Mouse (Mus musculus) liver, embryonic 15.5 days (tissue): ENCODE results near the gene Dhx58. TPM values are rescaled to one million over a fixed set of nuclear protein-coding genes. Genes with fewer than 3 reads are reported as not detected.
A peak's percentile ranks its signal among the peaks of the same experiment; 100 is the strongest.

Experiments
- ATAC-seq: fragments of 200-750 bp; cut with Nextera tagmentation; 2 replicates; pipeline ENCODE4 v1.8.0; 2017; ENCODE audit warnings: moderate number of reproducible peaks, mild to moderate bottlenecking, moderate library complexity; ENCODE audit not compliant: insufficient read depth
- H3K27ac ChIP-seq: fragments of 300-500 bp; sonication (generic); replicated peaks from 2 replicates; pipeline ENCODE4 v1.5.1; 2015; ENCODE audit warnings: mild to moderate bottlenecking, inconsistent platforms
- H3K27me3 ChIP-seq: fragments of 300-500 bp; sonication (generic); 2 replicates; pipeline ENCODE4 v1.6.1; 2015; ENCODE audit warnings: mild to moderate bottlenecking, inconsistent platforms
- H3K36me3 ChIP-seq: fragments of 300-500 bp; sonication (generic); replicated peaks from 2 replicates; pipeline ENCODE4 v1.6.1; 2015; ENCODE audit warnings: moderate library complexity, mild to moderate bottlenecking, inconsistent platforms
- H3K4me1 ChIP-seq: fragments of 300-500 bp; sonication (generic); replicated peaks from 2 replicates; pipeline ENCODE4 v1.6.1; 2015; ENCODE audit warnings: inconsistent platforms
- H3K4me2 ChIP-seq: fragments of 300-500 bp; sonication (generic); 2 replicates; pipeline ENCODE4 v1.6.1; 2015; ENCODE audit warnings: moderate library complexity, mild to moderate bottlenecking, inconsistent platforms
- H3K4me3 ChIP-seq: fragments of 300-500 bp; sonication (generic); replicated peaks from 2 replicates; pipeline ENCODE4 v1.5.1; 2015; ENCODE audit warnings: mild to moderate bottlenecking, inconsistent platforms
- H3K9ac ChIP-seq: fragments of 300-500 bp; sonication (generic); 2 replicates; pipeline ENCODE4 v1.6.1; 2015; ENCODE audit warnings: moderate library complexity, mild to moderate bottlenecking, inconsistent platforms
- H3K9me3 ChIP-seq: fragments of 300-500 bp; sonication (generic); replicated peaks from 2 replicates; pipeline ENCODE4 v1.6.1; 2016; ENCODE audit warnings: inconsistent platforms
- WGBS: fragments of 180-500 bp; shearing (Covaris S2); methylation state at CpG from one replicate; pipeline ENCODE4 v1.1.7; 2015; ENCODE audit warnings: mixed read lengths; ENCODE audit not compliant: insufficient replicate concordance; 5-methylcytosine and 5-hydroxymethylcytosine counted together
- polyA plus RNA-seq: library from polyadenylated mRNA; unstranded; fragments of >200 nt; fragmentation: Nextera tagmentation; extraction: Ambion mirVana; gene quantifications from 2 replicates; pipeline ENCODE4 v1.2.1, GENCODE M21; 2015

The Dhx58 gene
- polyA plus RNA-seq = 2.7 and 2.8 TPM in 2 replicates

DNA sequence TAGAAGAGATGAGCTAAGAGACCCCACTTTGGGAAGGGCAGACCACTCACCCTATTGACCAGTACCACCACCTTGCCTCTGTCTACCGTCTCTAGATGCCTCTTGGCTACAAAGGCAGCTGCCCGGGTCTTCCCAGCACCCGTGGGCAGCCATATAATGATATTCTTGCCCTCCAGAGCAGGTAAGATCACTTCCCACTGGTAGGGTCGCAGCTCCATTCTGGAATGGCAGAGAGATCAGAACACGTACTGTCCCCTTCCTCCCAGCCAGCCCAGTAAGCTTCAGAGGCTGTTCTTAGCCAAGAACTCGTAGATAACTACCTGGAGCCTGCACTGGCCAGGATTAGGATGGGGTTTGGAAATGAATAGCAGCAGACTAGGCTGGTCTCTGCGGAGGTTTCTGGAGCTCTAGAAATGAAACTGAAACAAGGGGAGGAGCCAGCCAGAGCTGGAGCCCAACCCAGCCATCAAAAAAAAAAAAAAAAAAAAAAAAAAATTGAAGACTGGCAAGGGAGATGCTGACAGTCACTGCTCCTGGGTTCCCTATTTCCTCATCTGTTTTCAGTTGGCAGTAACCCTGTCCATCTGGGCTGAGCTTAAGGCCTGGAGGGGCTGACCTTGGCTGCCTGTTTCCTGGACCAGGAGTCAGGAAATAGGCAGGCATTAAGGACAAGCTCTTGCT is at the start of gene Dhx58:
Gene Dhx58 (minus strand): TSS at position 421 of the 681 bp plus-strand sequence.
- Histone ChIP-seq H3K36me3 (peaks cover 41% of the 10 kb centered on the region), H3K9ac (peak within 1 kb of the TSS; percentile 39; the same call in 1 of the 2 replicates), H3K4me3 (peak within 1 kb of the TSS; percentile 49), H3K4me1 (peaks cover 41% of the 10 kb centered on the region), H3K4me2 (peak within 1 kb of the TSS; percentile 63), H3K27me3 (no peaks in the 10 kb centered on the region), H3K9me3 (no peaks in the 10 kb centered on the region), H3K27ac (0 out of 2 replicates have a peak within 1 kb of the TSS, but pooled peaks have one; percentile 14)
- WGBS = 48% methylated on average over 7 of the region's 7 CpGs
- no peak for ATAC-seq

DNA sequence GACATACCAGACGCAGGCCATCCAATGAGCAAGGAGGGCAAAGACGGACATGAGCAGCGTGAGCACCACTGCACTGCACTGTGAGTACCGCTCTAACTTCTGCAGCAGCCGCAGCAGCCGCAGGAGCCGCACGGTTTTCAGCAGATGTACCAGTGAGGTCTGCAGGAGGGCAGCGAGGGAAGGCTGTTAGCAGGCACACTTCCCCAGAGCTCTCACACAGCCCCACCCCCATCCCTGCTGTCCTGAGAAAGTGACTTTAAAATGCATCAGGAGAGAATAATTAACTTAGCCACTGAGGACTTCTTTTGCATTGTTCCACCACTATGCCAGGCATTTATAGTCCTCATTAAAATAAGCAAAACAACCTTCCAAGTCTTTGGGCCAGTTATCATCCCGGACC is 48.2 kb upstream of the Dhx58 start:
- Histone ChIP-seq H3K9me3 (no peaks in the 10 kb centered on the region), H3K36me3 (no peaks in the 10 kb centered on the region), H3K4me2 (no peak overlapping the region), H3K4me3 (no peak overlapping the region), H3K4me1 (peaks cover 4% of the 10 kb centered on the region), H3K27ac (no peak overlapping the region), H3K27me3 (peaks cover 89% of the 10 kb centered on the region), H3K9ac (no peak overlapping the region)
- 40% methylated on average over 10 of the region's 10 CpGs for WGBS
- ATAC-seq = no peak

DNA sequence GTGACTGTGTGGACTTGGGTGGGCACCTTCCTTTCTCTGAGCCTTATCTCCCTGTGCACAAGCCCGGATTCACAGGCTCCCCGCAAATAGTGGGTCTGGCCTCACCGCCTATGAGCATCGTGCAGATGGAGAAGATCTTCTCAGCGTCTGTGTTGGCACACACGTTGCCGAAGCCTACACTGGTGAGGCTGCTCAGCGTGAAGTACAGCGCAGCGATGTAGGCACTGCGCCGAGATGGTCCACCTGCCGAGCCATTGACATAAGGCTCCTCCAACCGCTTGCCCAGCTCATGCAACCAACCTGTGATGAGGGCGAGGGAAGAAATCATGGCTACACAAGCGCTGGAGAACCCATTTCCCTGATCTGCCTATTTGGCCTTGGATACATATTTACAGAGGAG is 46.1 kb upstream of the Dhx58 start:
- no peak overlapping the region for H3K4me3 ChIP-seq
- no peak overlapping the region for H3K4me2 ChIP-seq
- H3K4me1 ChIP-seq = peaks cover 16% of the 10 kb centered on the region
- no peak for ATAC-seq
- H3K9me3 ChIP-seq = no peaks in the 10 kb centered on the region
- H3K9ac ChIP-seq = no peak overlapping the region
- no peaks in the 10 kb centered on the region for H3K36me3 ChIP-seq
- H3K27ac ChIP-seq = no peak overlapping the region
- H3K27me3 ChIP-seq = peaks cover 81% of the 10 kb centered on the region
- 71% methylated on average over 16 of the region's 16 CpGs for WGBS

DNA sequence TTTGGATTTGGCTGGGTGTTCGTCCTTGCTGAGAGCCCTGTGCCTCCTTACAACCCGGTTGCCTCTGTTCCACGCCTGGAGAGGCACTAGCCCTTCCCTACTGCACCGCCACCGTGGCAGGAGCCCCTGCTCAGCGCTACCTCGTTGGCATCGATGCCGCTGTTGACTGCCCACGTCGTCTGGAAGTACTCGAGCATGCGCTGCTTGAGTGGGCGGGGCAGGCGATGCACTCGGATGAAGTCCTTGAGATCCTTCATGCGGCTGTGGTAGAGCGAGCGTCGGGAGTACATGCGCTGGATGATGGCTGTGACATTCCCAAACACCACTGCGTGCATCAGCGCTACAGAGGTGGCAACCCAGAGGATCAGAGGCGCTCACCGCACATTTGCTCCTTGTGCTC is 45.4 kb upstream of the Dhx58 start:
- ATAC-seq = no peak

DNA sequence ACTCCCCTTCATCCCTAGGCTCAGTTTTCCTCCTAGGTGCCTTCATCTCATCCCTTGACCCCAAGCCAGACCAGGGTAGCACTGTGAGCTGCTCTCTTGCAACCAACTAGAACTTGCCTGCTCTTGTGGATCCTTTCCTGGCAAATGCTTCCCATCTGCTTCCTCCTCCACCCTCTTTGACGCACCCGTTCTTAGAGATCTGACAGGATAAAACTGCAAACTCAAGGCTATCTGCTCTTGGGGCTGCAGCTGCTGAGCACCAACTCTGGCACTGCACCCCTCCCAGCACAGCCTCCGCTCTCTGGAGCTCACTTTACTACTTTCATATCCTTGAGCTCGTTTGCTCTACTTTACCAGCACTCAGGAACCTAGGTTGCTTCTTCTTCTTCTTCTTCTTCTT is 44.5 kb upstream of the Dhx58 start:
- H3K4me2 ChIP-seq = no peak overlapping the region
- peaks cover 74% of the 10 kb centered on the region for H3K27me3 ChIP-seq
- no peak overlapping the region for H3K4me3 ChIP-seq
- no peaks in the 10 kb centered on the region for H3K9me3 ChIP-seq
- WGBS = 28% methylated on average over 4 of the region's 4 CpGs
- H3K36me3 ChIP-seq = no peaks in the 10 kb centered on the region
- H3K27ac ChIP-seq = no peak overlapping the region
- no peak for ATAC-seq
- peaks cover 16% of the 10 kb centered on the region for H3K4me1 ChIP-seq
- no peak overlapping the region for H3K9ac ChIP-seq

More for the DNA sequence above, 45.4 kb upstream of the Dhx58 start:
- Histone ChIP-seq H3K36me3 (no peaks in the 10 kb centered on the region), H3K4me2 (no peak overlapping the region), H3K9ac (no peak overlapping the region), H3K27ac (no peak overlapping the region), H3K4me3 (no peak overlapping the region), H3K4me1 (peaks cover 16% of the 10 kb centered on the region), H3K27me3 (peaks cover 81% of the 10 kb centered on the region), H3K9me3 (no peaks in the 10 kb centered on the region)
- 41% methylated on average over 25 of the region's 25 CpGs for WGBS

DNA sequence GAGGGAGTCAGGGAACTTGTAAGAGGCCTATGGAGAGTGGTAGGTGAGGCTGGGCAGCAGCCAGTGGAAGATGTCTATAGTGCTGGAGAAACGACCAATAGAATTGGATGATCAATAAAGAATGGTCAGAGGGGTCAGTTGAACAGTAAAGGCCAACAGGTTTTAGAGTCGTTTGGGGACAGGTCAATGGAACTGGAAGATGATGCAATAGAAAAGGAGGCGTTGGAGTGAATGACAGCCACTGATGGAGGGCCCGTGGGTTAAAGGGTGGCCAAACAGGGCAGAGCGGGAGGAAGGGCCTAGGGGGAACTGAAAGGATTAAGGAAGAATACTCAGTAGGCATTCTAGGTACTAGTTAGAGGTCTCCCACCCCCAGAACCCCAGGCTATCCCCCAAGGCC is 43.0 kb upstream of the Dhx58 start:
- peaks cover 61% of the 10 kb centered on the region for H3K27me3 ChIP-seq
- H3K36me3 ChIP-seq = no peaks in the 10 kb centered on the region
- 47% methylated on average over 5 of the region's 5 CpGs for WGBS
- no peak overlapping the region for H3K9ac ChIP-seq
- no peak overlapping the region for H3K27ac ChIP-seq
- ATAC-seq = peak; percentile 59; the same call in 1 of the 2 replicates
- H3K4me3 ChIP-seq = no peak overlapping the region
- peaks cover 16% of the 10 kb centered on the region for H3K4me1 ChIP-seq
- H3K9me3 ChIP-seq = no peaks in the 10 kb centered on the region
- H3K4me2 ChIP-seq = no peak overlapping the region

DNA sequence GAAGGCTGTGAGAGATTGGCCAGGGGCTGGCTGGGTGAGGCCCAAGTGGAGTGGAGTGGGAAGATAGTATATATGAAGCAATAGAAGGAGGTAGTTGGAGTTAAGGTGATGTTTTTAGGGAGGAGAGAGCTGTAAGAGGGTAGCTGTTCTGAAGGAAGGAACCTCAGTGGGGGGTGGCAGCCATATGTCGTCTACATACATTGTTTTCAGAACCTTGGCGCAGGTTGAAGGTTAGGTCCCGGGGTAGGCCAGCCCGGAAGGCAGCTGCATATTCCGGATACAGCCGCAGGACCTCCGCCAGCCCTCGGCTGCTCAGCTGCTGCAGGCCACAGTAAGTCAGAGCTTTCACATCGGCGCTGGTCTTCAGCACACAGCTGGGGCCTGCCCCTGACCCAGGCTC is 42.5 kb upstream of the Dhx58 start:
- Histone ChIP-seq H3K27ac (no peak overlapping the region), H3K4me2 (no peak overlapping the region), H3K36me3 (no peaks in the 10 kb centered on the region), H3K27me3 (peaks cover 55% of the 10 kb centered on the region), H3K9me3 (no peaks in the 10 kb centered on the region), H3K4me1 (peaks cover 16% of the 10 kb centered on the region), H3K4me3 (no peak overlapping the region), H3K9ac (no peak overlapping the region)
- no peak for ATAC-seq
- 83% methylated on average over 10 of the region's 10 CpGs for WGBS

DNA sequence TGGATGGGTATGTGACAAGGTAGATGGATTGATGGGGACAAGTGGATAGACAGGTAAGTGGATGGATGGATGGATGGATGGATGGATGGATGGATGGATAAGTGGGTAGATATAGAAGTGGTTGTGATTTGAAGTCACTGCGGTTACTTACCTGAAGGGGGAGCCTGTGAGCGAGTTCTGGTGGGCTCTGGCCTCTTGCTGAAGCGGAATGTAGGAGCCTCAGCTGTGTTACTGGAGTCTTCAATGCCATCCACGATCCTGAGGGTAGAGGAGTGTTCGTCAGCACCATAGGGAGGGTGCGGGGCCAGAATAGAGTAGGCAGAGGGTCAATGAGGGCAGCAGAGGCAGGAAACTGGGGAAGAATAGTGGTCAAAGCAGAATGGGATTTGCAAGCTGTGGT is 41.0 kb upstream of the Dhx58 start:
- Histone ChIP-seq H3K27me3 (peaks cover 48% of the 10 kb centered on the region), H3K27ac (no peak overlapping the region), H3K4me1 (peaks cover 19% of the 10 kb centered on the region), H3K4me3 (no peak overlapping the region), H3K4me2 (no peak overlapping the region), H3K9ac (no peak overlapping the region), H3K36me3 (no peaks in the 10 kb centered on the region), H3K9me3 (no peaks in the 10 kb centered on the region)
- no peak for ATAC-seq
- WGBS = 13% methylated on average over 6 of the region's 6 CpGs

DNA sequence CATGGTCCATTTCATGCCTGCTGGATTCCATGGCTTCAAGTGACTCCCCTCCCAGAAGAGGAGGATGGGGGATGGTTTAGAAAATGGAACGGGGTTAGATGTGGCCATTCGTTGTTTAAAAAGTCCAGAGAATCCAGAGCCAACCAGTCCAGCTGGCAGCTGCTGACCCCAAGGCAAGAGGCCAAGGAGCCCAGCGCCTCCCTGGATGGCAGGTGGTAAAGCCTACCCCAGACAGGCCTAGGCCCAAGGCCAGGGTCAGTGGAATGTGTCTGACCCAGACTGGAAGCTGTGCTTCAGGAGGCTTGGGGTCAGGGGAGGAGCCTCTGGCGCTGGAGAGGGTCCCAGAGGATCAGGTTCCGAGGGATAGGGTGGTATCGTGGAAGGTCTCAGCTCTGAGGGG is 37.3 kb upstream of the Dhx58 start:
- Histone ChIP-seq H3K4me2 (no peak overlapping the region), H3K4me1 (peaks cover 32% of the 10 kb centered on the region), H3K4me3 (no peak overlapping the region), H3K9me3 (no peaks in the 10 kb centered on the region), H3K27me3 (peaks cover 16% of the 10 kb centered on the region), H3K36me3 (no peaks in the 10 kb centered on the region), H3K27ac (no peak overlapping the region), H3K9ac (no peak overlapping the region)
- whole genome bisulfite sequencing = 69% methylated on average over 6 of the region's 6 CpGs
- ATAC-seq = no peak

DNA sequence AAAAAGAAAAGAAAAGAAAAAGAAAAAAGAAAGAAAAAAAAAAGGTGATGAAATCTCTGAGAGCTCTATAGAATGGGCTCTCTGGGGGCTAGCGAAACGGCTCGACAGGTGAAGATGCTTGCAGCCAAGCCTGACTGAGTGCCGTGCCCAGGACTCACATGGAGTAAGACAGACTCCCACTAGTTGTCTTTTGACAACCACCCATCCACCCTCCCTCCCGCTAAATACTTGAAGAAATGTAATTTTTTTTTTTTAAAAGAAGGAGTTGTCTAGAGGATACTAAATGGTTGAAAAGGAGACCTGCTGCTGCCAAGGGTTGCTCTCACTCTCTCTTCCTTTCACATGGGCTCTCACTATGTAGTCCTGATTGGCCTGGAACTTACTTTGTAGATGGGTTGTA is 34.7 kb upstream of the Dhx58 start:
- Histone ChIP-seq H3K36me3 (peaks cover 5% of the 10 kb centered on the region), H3K27ac (peak overlapping the region; percentile 84), H3K4me1 (peaks cover 52% of the 10 kb centered on the region)

DNA sequence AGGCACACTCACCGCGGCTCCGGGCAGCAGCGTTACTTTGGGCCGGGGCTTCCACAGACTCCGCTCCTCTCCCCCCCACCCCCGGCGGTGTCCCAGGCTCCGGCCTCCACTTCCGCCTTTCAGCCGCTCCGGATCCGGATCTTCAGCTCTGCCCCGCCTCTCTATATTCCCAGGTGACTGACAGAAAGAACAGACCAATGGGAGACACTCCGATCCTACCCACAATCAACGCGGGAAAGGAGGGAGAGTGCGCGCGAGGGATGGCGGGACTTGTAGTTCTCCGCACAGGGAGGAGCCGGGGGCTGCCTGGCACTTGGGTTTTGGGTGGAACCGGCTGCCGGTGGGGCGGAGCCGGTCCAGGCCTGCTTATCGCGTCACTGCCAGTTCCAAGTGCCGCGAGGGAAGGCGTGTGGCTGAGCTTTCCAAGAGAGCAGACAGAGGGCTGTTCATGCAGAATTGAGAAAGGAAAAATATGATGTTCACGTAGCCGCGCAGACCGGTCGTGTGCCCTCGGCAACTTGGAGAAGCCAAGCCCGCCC is 34.1 kb upstream of the Dhx58 start, which contains the start of gene Rab5c:
Gene Rab5c (minus strand): TSS at position 150 of the 539 bp plus-strand sequence.
- Histone ChIP-seq H3K9me3 (no peaks in the 10 kb centered on the region), H3K27me3 (no peaks in the 10 kb centered on the region), H3K4me1 (peaks cover 58% of the 10 kb centered on the region), H3K9ac (peak within 1 kb of the TSS; percentile 88), H3K4me2 (peak within 1 kb of the TSS; percentile 87), H3K4me3 (peak within 1 kb of the TSS; percentile 73), H3K27ac (peak within 1 kb of the TSS; percentile 92), H3K36me3 (peaks cover 11% of the 10 kb centered on the region)
- ATAC-seq = peak; percentile 97
- under 1% methylated on average over 39 of the region's 39 CpGs for WGBS

More for the DNA sequence above, 34.7 kb upstream of the Dhx58 start:
- no peak for ATAC-seq
- Histone ChIP-seq H3K4me3 (peak overlapping the region; percentile 73), H3K27me3 (no peaks in the 10 kb centered on the region), H3K9me3 (no peaks in the 10 kb centered on the region), H3K4me2 (peak overlapping the region; percentile 81), H3K9ac (peak overlapping the region; percentile 55)
- WGBS = 29% methylated on average over 5 of the region's 5 CpGs
